In the genomic region with DNA sequence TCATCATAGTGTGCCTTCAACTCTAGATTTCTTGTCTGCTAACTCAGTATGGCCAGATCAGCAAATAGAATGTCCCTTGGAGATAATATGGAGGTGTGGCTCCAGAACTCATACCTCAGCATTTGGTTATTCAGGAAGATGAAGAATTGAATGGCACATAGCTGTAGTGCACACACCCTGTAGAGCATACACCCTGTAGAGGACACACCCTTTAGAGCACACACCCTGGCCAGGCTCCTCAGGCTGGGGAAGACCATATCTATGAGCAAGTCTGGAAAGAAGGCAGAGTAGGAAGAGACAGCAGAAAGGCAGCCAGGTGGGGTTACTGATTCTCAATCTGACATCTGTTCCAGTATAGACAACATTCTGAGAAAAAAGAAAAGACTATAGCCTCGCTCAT, we compare ENCODE assay signal across 19 mouse cellular contexts.
A peak's percentile ranks its signal among the peaks of the same experiment; 100 is the strongest.
DNase-seq lines count a peak whose midpoint lies in the region; ATAC-seq and TF ChIP-seq lines count a peak whose summit lies in the region.
"Had no signal": no experiment of that assay in that cellular context is flagged by ENCODE, and none has a peak within 500 bp of the region (broad histone marks: within the 10 kb centered on the region; RNA-seq: fewer than 3 reads in every experiment).

No protein-coding gene starts in this region.

- H3K9me3 ChIP-seq in intestine, embryonic 16.5 days (ENCODE audit: control insufficient read depth, low read length) = no peaks in the 10 kb centered on the region
- H3K9me3 ChIP-seq in intestine, embryonic 15.5 days = no peaks in the 10 kb centered on the region
- H3K9me3 ChIP-seq in stomach, postnatal 0 days (ENCODE audit: control insufficient read depth, low read length) = no peaks in the 10 kb centered on the region
- H3K9me3 ChIP-seq: G1E had no signal

- H3K9ac ChIP-seq in intestine, embryonic 16.5 days (ENCODE audit: low read depth, low read length) = no peak overlapping the region
- H3K9ac ChIP-seq in intestine, embryonic 15.5 days = no peak overlapping the region
- no peak overlapping the region for H3K9ac ChIP-seq in stomach, postnatal 0 days (ENCODE audit: low read length)

- H3K4me1 ChIP-seq in intestine, embryonic 16.5 days (ENCODE audit: control insufficient read depth, insufficient read depth, low read length) = no peaks in the 10 kb centered on the region
- H3K4me1 ChIP-seq in intestine, embryonic 15.5 days (replicated peaks) = no peaks in the 10 kb centered on the region
- H3K4me1 ChIP-seq in stomach, postnatal 0 days (replicated peaks; ENCODE audit: control insufficient read depth, insufficient read depth) = no peaks in the 10 kb centered on the region

- H3K4me3 ChIP-seq in intestine, embryonic 16.5 days (ENCODE audit: low read length) = no peak overlapping the region
- H3K4me3 ChIP-seq in intestine, embryonic 15.5 days (replicated peaks) = no peak overlapping the region
- no peak overlapping the region for H3K4me3 ChIP-seq in stomach, postnatal 0 days (ENCODE audit: low read depth, low read length)

- no peak for TF ChIP-seq EP300 in stomach, postnatal 0 days (optimal IDR thresholded peaks at IDR 0.05)

- H3K36me3 ChIP-seq in intestine, embryonic 16.5 days (ENCODE audit: control insufficient read depth, insufficient read depth, low read length) = no peaks in the 10 kb centered on the region
- no peaks in the 10 kb centered on the region for H3K36me3 ChIP-seq in intestine, embryonic 15.5 days
- H3K36me3 ChIP-seq in stomach, postnatal 0 days (ENCODE audit: control insufficient read depth, insufficient read depth, low read length) = no peaks in the 10 kb centered on the region
- H3K36me3 ChIP-seq: G1E had no signal

- 83% methylated on average over 1 of the region's 1 CpGs for WGBS in intestine, embryonic 16.5 days
- 82% methylated on average over 1 of the region's 1 CpGs for WGBS in intestine, embryonic 15.5 days
- WGBS in stomach, postnatal 0 days = 77% methylated on average over 1 of the region's 1 CpGs

- no peak for TF ChIP-seq CTCF in stomach, postnatal 0 days (IDR thresholded peaks at IDR 0.05; ENCODE audit: low read depth)

- no peak overlapping the region for H3K4me2 ChIP-seq in intestine, embryonic 16.5 days (ENCODE audit: low read depth, low read length)
- H3K4me2 ChIP-seq in intestine, embryonic 15.5 days (replicated peaks) = no peak overlapping the region
- no peak overlapping the region for H3K4me2 ChIP-seq in stomach, postnatal 0 days (replicated peaks; ENCODE audit: low read depth)

- DNase-seq in stomach, postnatal 0 days (ENCODE audit: low spot score) = no peak
- no peak for DNase-seq in spleen, adult 18-20 months
- DNase-seq: adrenal gland, adult 2 months; adrenal gland, adult 8-10 months; adrenal gland, postnatal 10 days; adrenal gland, postnatal 14 days; adrenal gland, postnatal 25 days; adrenal gland, postnatal 36 days; B cell, adult 2 months; cerebellum, adult 11 months; cerebellum, adult 11-12 months; cerebellum, adult 18-20 months had no signal

- ATAC-seq in intestine, embryonic 16.5 days = peak; percentile 64; the same call in 1 of the 2 replicates
- no peak for ATAC-seq in intestine, embryonic 15.5 days
- peak; percentile 76 for ATAC-seq in stomach, postnatal 0 days (ENCODE audit: low FRiP score, low TSS enrichment)
- ATAC-seq: activated CD4-positive, CD25-positive, alpha-beta regulatory T cell, adult 4 months; CD4-positive, CD25-positive, alpha-beta regulatory T cell, adult 4 months; Patski had no signal

- H3K27ac ChIP-seq in intestine, embryonic 16.5 days (ENCODE audit: low read length) = no peak overlapping the region
- no peak overlapping the region for H3K27ac ChIP-seq in intestine, embryonic 15.5 days
- no peak overlapping the region for H3K27ac ChIP-seq in stomach, postnatal 0 days (replicated peaks)

- no peaks in the 10 kb centered on the region for H3K27me3 ChIP-seq in intestine, embryonic 16.5 days (replicated peaks; ENCODE audit: control insufficient read depth, insufficient read depth, low read length)
- H3K27me3 ChIP-seq in intestine, embryonic 15.5 days (replicated peaks) = no peaks in the 10 kb centered on the region
- no peaks in the 10 kb centered on the region for H3K27me3 ChIP-seq in stomach, postnatal 0 days (ENCODE audit: control insufficient read depth, insufficient read depth, low read length)
- H3K27me3 ChIP-seq: CH12.LX had no signal
